Mouse (Mus musculus) retina, postnatal 7 days (tissue): ENCODE results near the gene Exoc3l2.

ENCODE experiments used
- DNase-seq: peaks from one replicate; pipeline ENCODE4 v3.0.0-alpha.2; 2012; ENCODE audit warnings: low read depth, low spot score

Exoc3l2 gene

GRCm38 (mm10) chr7:19462884-19463381 lies at the start of gene Exoc3l2:
Exoc3l2 (plus strand) TSS chr7:19463331.
- no peak for DNase-seq

- no peak for DNase-seq
Observed at GRCm38 (mm10) chr7:19413525-19413924, 49.6 kb upstream of the Exoc3l2 start.

GRCm38 (mm10) chr7:19416590-19416989 lies 46.5 kb upstream of the Exoc3l2 start:
- no peak for DNase-seq

GRCm38 (mm10) chr7:19420121-19420520 lies 43.0 kb upstream of the Exoc3l2 start:
- DNase-seq: no peak

- peak; percentile 80 for DNase-seq
Observed at GRCm38 (mm10) chr7:19420821-19421636, 42.1 kb upstream of the Exoc3l2 start.

- DNase-seq: no peak
Observed at GRCm38 (mm10) chr7:19423083-19423482, 40.0 kb upstream of the Exoc3l2 start.

- DNase-seq: no peak
Observed at GRCm38 (mm10) chr7:19424051-19424450, 39.1 kb upstream of the Exoc3l2 start.

GRCm38 (mm10) chr7:19426349-19426748 lies 36.8 kb upstream of the Exoc3l2 start:
- no peak for DNase-seq

GRCm38 (mm10) chr7:19426888-19427287 lies 36.2 kb upstream of the Exoc3l2 start:
- DNase-seq: no peak

- DNase-seq: no peak
Observed at GRCm38 (mm10) chr7:19427999-19428650, 35.0 kb upstream of the Exoc3l2 start.

- DNase-seq: no peak
Observed at GRCm38 (mm10) chr7:19429726-19430125, 33.4 kb upstream of the Exoc3l2 start.

GRCm38 (mm10) chr7:19430402-19430801 lies 32.7 kb upstream of the Exoc3l2 start:
- DNase-seq: no peak

GRCm38 (mm10) chr7:19432475-19432874 lies 30.7 kb upstream of the Exoc3l2 start:
- no peak for DNase-seq

GRCm38 (mm10) chr7:19436276-19436675 lies 26.9 kb upstream of the Exoc3l2 start:
- DNase-seq: no peak

GRCm38 (mm10) chr7:19437048-19437447 lies 26.1 kb upstream of the Exoc3l2 start:
- DNase-seq: no peak

GRCm38 (mm10) chr7:19441448-19442091 lies 21.6 kb upstream of the Exoc3l2 start:
- DNase-seq: no peak

GRCm38 (mm10) chr7:19443344-19443743 lies 19.8 kb upstream of the Exoc3l2 start:
- DNase-seq: peak; percentile 79

GRCm38 (mm10) chr7:19444801-19445200 lies 18.3 kb upstream of the Exoc3l2 start:
- no peak for DNase-seq

GRCm38 (mm10) chr7:19447689-19448088 lies 15.4 kb upstream of the Exoc3l2 start:
- no peak for DNase-seq

GRCm38 (mm10) chr7:19449165-19449564 lies 14.0 kb upstream of the Exoc3l2 start:
- DNase-seq: no peak

GRCm38 (mm10) chr7:19455186-19455585 lies 7.9 kb upstream of the Exoc3l2 start:
- DNase-seq: no peak

- no peak for DNase-seq
Observed at GRCm38 (mm10) chr7:19455819-19456495, 7.2 kb upstream of the Exoc3l2 start.
